23 mouse cellular contexts compared by ENCODE assay signal in genomic region chr16:40831536-40831935, GRCm38 (mm10).
DNase-seq lines count a peak whose midpoint lies in the region; ATAC-seq and TF ChIP-seq lines count a peak whose summit lies in the region.
"Had no signal": no experiment of that assay in that cellular context is flagged by ENCODE, and none has a peak within 500 bp of the region (broad histone marks: within the 10 kb centered on the region; RNA-seq: fewer than 3 reads in every experiment).

No protein-coding gene starts in this region.

- H3K9me3 ChIP-seq in forebrain, postnatal 0 days (ENCODE audit: low read length) = no peaks in the 10 kb centered on the region
- H3K9me3 ChIP-seq in forebrain, embryonic 11.5 days (ENCODE audit: control insufficient read depth, low read length) = no peaks in the 10 kb centered on the region
- H3K9me3 ChIP-seq: forebrain, embryonic 12.5 days; heart, embryonic 10.5 days; heart, embryonic 13.5 days had no signal

- H3K27ac ChIP-seq in forebrain, postnatal 0 days (ENCODE audit: low read depth, low read length) = no peak overlapping the region
- H3K27ac ChIP-seq in forebrain, embryonic 11.5 days (ENCODE audit: low read depth, low read length) = no peak overlapping the region
- H3K27ac ChIP-seq: forebrain, embryonic 12.5 days; heart, adult 2 months; heart, embryonic 10.5 days; heart, embryonic 13.5 days; hindbrain, embryonic 14.5 days; hindbrain, postnatal 0 days had no signal

- no peak overlapping the region for H3K4me2 ChIP-seq in forebrain, postnatal 0 days (ENCODE audit: low read depth)
- no peak overlapping the region for H3K4me2 ChIP-seq in forebrain, embryonic 11.5 days (ENCODE audit: low read depth, low read length, severe bottlenecking)
- H3K4me2 ChIP-seq: forebrain, embryonic 12.5 days; heart, embryonic 13.5 days; hindbrain, embryonic 14.5 days had no signal

- peak; percentile 31 to 60 for DNase-seq in cerebellum, postnatal 10 days
- no peak for DNase-seq in cerebellum, adult 9-11 months
- DNase-seq in forebrain, postnatal 0 days = peak; percentile 39
- DNase-seq in forebrain, embryonic 11.5 days (ENCODE audit: low spot score) = no peak
- DNase-seq in layer of hippocampus, adult 9-11 months = peak; percentile 36
- DNase-seq in layer of hippocampus, adult 9-10 months (ENCODE audit: low spot score) = no peak
- DNase-seq: adrenal gland, postnatal 10 days; adrenal gland, postnatal 36 days; cerebellum, adult 11 months; cerebellum, postnatal 14 days; gastrocnemius, postnatal 10 days; gastrocnemius, postnatal 36 days; heart, adult 2 months; heart, postnatal 14 days; heart, postnatal 4 days had no signal

- H3K9ac ChIP-seq in forebrain, postnatal 0 days = no peak overlapping the region
- no peak overlapping the region for H3K9ac ChIP-seq in forebrain, embryonic 11.5 days (ENCODE audit: low read length)
- H3K9ac ChIP-seq: forebrain, embryonic 12.5 days; heart, embryonic 13.5 days; hindbrain, embryonic 14.5 days had no signal

- no peak overlapping the region for H3K4me3 ChIP-seq in forebrain, postnatal 0 days (ENCODE audit: low read depth, low read length)
- no peak overlapping the region for H3K4me3 ChIP-seq in forebrain, embryonic 11.5 days (ENCODE audit: low read depth, low read length)
- H3K4me3 ChIP-seq: forebrain, embryonic 12.5 days; heart, adult 2 months; heart, embryonic 10.5 days; heart, embryonic 13.5 days had no signal

- H3K27me3 ChIP-seq in forebrain, postnatal 0 days (ENCODE audit: insufficient read depth, low read length) = no peaks in the 10 kb centered on the region
- no peaks in the 10 kb centered on the region for H3K27me3 ChIP-seq in forebrain, embryonic 11.5 days (ENCODE audit: control insufficient read depth, insufficient read depth, low read length)
- H3K27me3 ChIP-seq: forebrain, embryonic 12.5 days; heart, embryonic 13.5 days had no signal

- TF ChIP-seq CTCF in forebrain, postnatal 0 days (IDR thresholded peaks at IDR 0.05; ENCODE audit: low read depth) = no peak

- no peaks in the 10 kb centered on the region for H3K4me1 ChIP-seq in forebrain, postnatal 0 days (ENCODE audit: insufficient read depth)
- H3K4me1 ChIP-seq in forebrain, embryonic 11.5 days (replicated peaks; ENCODE audit: control insufficient read depth, insufficient read depth, low read length) = no peaks in the 10 kb centered on the region
- H3K4me1 ChIP-seq: forebrain, embryonic 12.5 days; heart, embryonic 10.5 days; heart, embryonic 13.5 days had no signal

- no peaks in the 10 kb centered on the region for H3K36me3 ChIP-seq in forebrain, postnatal 0 days (ENCODE audit: insufficient read depth)
- no peaks in the 10 kb centered on the region for H3K36me3 ChIP-seq in forebrain, embryonic 11.5 days (ENCODE audit: control insufficient read depth, insufficient read depth, low read length)
- H3K36me3 ChIP-seq: forebrain, embryonic 12.5 days; heart, embryonic 10.5 days; heart, embryonic 13.5 days had no signal

- ATAC-seq in forebrain, postnatal 0 days = peak; percentile 51; the same call in 1 of the 2 replicates
- no peak for ATAC-seq in forebrain, embryonic 11.5 days (replicated peaks; ENCODE audit: low FRiP score)
- ATAC-seq: activated CD4-positive, CD25-positive, alpha-beta regulatory T cell, adult 4 months; hindbrain, postnatal 0 days; inflammation-experienced regulatory T-cells, adult 6 months; intestine, embryonic 16.5 days had no signal

Comparison
In these comparisons a context has a peak if more than half of its experiments do, and no peak if none do; other contexts are left out.
1. DNase-seq: peak in cerebellum, postnatal 10 days (2 of 2), forebrain, postnatal 0 days (single experiment) and layer of hippocampus, adult 9-11 months (single experiment); none in cerebellum, adult 9-11 months (single experiment), forebrain, embryonic 11.5 days (single experiment) and layer of hippocampus, adult 9-10 months (single experiment).